ENCODE assay signal across 17 mouse cellular contexts in genomic region chr8:4627349-4627748, GRCm38 (mm10).
"Had no signal": no experiment of that assay in that cellular context is flagged by ENCODE, and none has a peak within 500 bp of the region (broad histone marks: within the 10 kb centered on the region; RNA-seq: fewer than 3 reads in every experiment).

No protein-coding gene starts in this region.

- H3K4me2 ChIP-seq: lung, embryonic 15.5 days; midbrain, embryonic 11.5 days; midbrain, embryonic 13.5 days; midbrain, embryonic 15.5 days; neural tube, embryonic 12.5 days; stomach, embryonic 15.5 days had no signal

- H3K4me1 ChIP-seq: lung, embryonic 15.5 days; megakaryocyte, embryonic 14.5 days; midbrain, embryonic 13.5 days; midbrain, embryonic 15.5 days; neural tube, embryonic 12.5 days; stomach, embryonic 15.5 days had no signal

- ATAC-seq: lung, postnatal 0 days; midbrain, embryonic 13.5 days; midbrain, embryonic 15.5 days had no signal

- H3K27ac ChIP-seq: lung, embryonic 15.5 days; macrophage; midbrain, embryonic 13.5 days; midbrain, embryonic 15.5 days; neural tube, embryonic 12.5 days; stomach, embryonic 15.5 days; stomach, postnatal 0 days had no signal

- H3K9ac ChIP-seq: lung, embryonic 15.5 days; midbrain, embryonic 13.5 days; midbrain, embryonic 15.5 days; neural tube, embryonic 12.5 days; stomach, embryonic 15.5 days had no signal

- H3K27me3 ChIP-seq: lung, embryonic 15.5 days; megakaryocyte, embryonic 14.5 days; midbrain, embryonic 13.5 days; midbrain, embryonic 15.5 days; neural tube, embryonic 12.5 days; stomach, embryonic 15.5 days had no signal

- DNase-seq: lung, adult 2 months; lung, postnatal 14 days; lung, postnatal 36 days; right cerebral cortex, postnatal 14 days; thymus, adult 2 months; thymus, postnatal 25 days; thymus, postnatal 4 days had no signal

- H3K4me3 ChIP-seq: lung, embryonic 15.5 days; megakaryocyte, embryonic 14.5 days; midbrain, embryonic 13.5 days; midbrain, embryonic 15.5 days; neural tube, embryonic 12.5 days; stomach, embryonic 15.5 days had no signal
